Mouse (Mus musculus) small intestine, adult 2 months (tissue): ENCODE results near the gene Nufip1. TPM values are rescaled to one million over a fixed set of nuclear protein-coding genes. Genes with fewer than 3 reads are reported as not detected.
A peak's percentile ranks its signal among the peaks of the same experiment; 100 is the strongest.

ENCODE experiments used
- H3K27ac ChIP-seq: fragments of 200-500 bp; 2 replicates; pipeline ENCODE4 v1.5.1; 2012; ENCODE audit warnings: low read depth, low read length, control low read depth, inconsistent platforms; ENCODE audit not compliant: insufficient read depth
- H3K27me3 ChIP-seq: fragments of 200-500 bp; 2 replicates; pipeline ENCODE4 v1.6.1; 2012; ENCODE audit warnings: mild to moderate bottlenecking, moderate library complexity, low read length, inconsistent platforms; ENCODE audit not compliant: control insufficient read depth, insufficient read depth
- H3K36me3 ChIP-seq: fragments of 200-500 bp; 2 replicates; pipeline ENCODE4 v1.6.1; 2012; ENCODE audit warnings: mild to moderate bottlenecking, low read length, control low read depth, inconsistent platforms; ENCODE audit not compliant: control insufficient read depth, insufficient read depth
- H3K4me1 ChIP-seq: fragments of 200-500 bp; 2 replicates; pipeline ENCODE4 v1.6.1; 2012; ENCODE audit warnings: low read length, inconsistent platforms, mixed read lengths; ENCODE audit not compliant: control insufficient read depth, insufficient read depth, insufficient read length
- H3K4me3 ChIP-seq: fragments of 200-500 bp; 2 replicates; pipeline ENCODE4 v1.5.1; 2012; ENCODE audit warnings: low read depth, mild to moderate bottlenecking, control low read depth, inconsistent platforms, low read length, moderate library complexity
- CTCF ChIP-seq: fragments of 200-500 bp; IDR thresholded peaks from 2 replicates; pipeline ENCODE4 v1.5.1; 2012; ENCODE audit warnings: low read depth, mild to moderate bottlenecking, control low read depth, inconsistent platforms, low read length, moderate library complexity, mixed read lengths; ENCODE audit not compliant: insufficient replicate concordance, insufficient read length; ENCODE audit errors: extremely low read depth
- POLR2A ChIP-seq: fragments of 200-500 bp; IDR thresholded peaks from 2 replicates; pipeline ENCODE4 v1.6.1; 2012; ENCODE audit warnings: low read depth, mild to moderate bottlenecking, control low read depth, inconsistent platforms, low read length, moderate library complexity
- WGBS: fragments of 180-500 bp; shearing (Covaris S2); methylation state at CpG from one replicate; pipeline ENCODE4 v1.1.7; 2018; 5-methylcytosine and 5-hydroxymethylcytosine counted together
- polyA plus RNA-seq: library from polyadenylated mRNA; depleted of rRNA; stranded (reverse); fragments of >200 nt; gene quantifications from 2 replicates; pipeline ENCODE4 v1.2.3, GENCODE M21; 2012

Gene Nufip1
- polyA plus RNA-seq, 1 experiment = 2.9 TPM

GRCm38 (mm10) chr14:76164236-76164635 is 53.5 kb downstream of the Nufip1 start:
- Histone ChIP-seq H3K4me3 (no peak overlapping the region), H3K36me3 (no peaks in the 10 kb centered on the region), H3K4me1 (no peaks in the 10 kb centered on the region), H3K27ac (no peak overlapping the region), H3K27me3 (peaks cover 7% of the 10 kb centered on the region; the same call in 1 of the 2 replicates)
- no peak for TF ChIP-seq CTCF
- TF ChIP-seq POLR2A = no peak
- WGBS = 36% methylated on average over 11 of the region's 11 CpGs

DNA sequence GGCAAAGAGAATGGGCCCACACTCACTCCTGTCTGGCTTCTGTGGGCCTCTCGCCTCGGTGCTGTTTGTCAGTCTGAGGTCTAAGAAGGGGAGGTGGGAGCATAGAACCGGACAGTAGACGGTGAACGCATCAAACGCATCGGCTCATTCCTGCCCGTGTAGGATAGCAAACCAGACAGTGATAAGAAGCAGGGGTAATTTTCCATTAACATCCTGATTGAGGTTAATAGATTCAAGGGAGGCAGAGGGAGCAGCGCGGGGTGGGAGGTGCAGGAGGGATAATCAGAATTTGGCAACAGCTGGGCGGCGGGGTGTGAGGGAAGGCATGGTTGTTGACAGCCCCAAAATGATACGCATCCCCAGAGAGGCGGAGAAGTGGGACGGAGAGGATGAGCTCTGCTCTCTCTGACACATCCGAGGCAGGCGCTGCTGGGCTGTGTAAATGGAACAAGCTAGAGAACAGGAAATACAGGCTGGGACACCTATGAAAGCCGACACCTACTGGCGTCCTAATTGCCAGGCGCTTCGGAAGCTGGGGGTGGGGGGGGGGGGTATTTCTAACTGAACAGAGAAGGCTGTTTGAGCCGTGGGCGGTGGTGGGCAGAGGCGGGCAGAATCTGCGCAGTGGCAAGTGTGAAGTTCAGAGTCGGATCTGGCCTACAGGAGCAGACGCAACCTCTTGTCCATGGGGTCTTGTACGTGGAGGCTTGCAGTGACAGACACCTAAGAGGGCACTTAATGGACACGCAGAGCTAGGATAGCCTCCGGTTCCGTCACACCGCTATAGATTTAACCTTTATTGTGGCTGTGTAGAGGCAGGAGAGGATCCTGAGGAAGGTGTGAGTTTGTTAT is 54.4 kb downstream of the Nufip1 start:
- H3K27ac ChIP-seq = no peak overlapping the region
- no peaks in the 10 kb centered on the region for H3K36me3 ChIP-seq
- H3K4me1 ChIP-seq = no peaks in the 10 kb centered on the region
- 0 out of 2 replicates have a peak overlapping the region, but pooled peaks have one; percentile 9 for H3K4me3 ChIP-seq
- peaks cover 7% of the 10 kb centered on the region; the same call in 1 of the 2 replicates for H3K27me3 ChIP-seq
- 19% methylated on average over 32 of the region's 32 CpGs for WGBS
- no peak for TF ChIP-seq POLR2A
- no peak for TF ChIP-seq CTCF

DNA sequence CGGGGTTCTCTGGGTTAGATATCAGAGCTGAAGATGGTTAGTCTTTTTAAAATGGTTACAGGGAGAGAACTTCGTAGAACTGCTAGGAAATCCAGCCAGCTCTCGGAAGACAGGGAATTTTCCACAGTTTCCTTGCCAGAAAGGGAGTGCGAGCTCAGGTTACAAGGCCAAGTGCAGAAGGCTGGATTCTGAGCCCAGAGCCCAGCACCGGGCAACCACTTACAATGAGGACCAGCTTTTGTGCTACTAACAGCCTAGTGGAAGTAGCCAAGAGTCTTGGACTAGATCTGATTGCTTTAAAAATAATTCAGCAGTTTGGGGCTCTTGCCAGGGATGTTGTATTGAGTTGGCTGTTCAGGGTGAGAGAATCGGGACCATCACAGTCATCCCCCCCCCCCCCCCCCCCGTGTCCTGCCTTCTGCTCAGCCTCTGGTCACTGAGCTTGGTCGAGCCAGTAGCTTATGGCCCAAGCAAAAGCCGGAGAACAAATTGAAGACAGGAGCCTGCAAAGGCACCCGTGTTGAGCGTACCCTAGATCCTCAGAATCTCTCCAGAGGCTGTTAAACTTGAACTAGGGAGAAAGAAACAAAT is 59.3 kb downstream of the Nufip1 start:
- H3K4me3 ChIP-seq = no peak overlapping the region
- WGBS = 75% methylated on average over 11 of the region's 11 CpGs
- no peaks in the 10 kb centered on the region for H3K4me1 ChIP-seq
- no peak for TF ChIP-seq POLR2A
- no peak for TF ChIP-seq CTCF
- peaks cover 4% of the 10 kb centered on the region; the same call in 1 of the 2 replicates for H3K27me3 ChIP-seq
- no peak overlapping the region for H3K27ac ChIP-seq
- H3K36me3 ChIP-seq = no peaks in the 10 kb centered on the region

DNA sequence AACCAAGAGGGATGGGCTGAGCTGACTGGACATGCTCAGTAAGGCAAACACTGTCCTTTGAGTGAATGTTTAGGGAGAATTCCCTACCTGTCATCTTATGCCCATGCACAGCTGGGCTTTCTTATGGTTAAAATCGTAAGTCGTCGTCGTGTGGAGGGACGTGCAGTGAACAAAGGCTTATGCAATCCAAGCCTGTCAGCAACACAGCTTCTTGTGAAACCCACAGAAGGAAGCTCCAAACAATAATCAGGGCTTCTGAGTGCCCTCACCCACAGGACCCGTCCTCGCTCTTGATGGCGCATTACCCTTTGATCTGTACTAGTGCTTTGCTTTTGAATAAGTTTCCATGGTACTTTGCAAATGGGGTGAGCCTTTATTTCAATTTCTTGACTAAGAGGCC is 60.6 kb downstream of the Nufip1 start:
- H3K36me3 ChIP-seq = no peaks in the 10 kb centered on the region
- TF ChIP-seq POLR2A (no peak), CTCF (no peak)
- H3K4me1 ChIP-seq = no peaks in the 10 kb centered on the region
- no peak overlapping the region for H3K27ac ChIP-seq
- 62% methylated on average over 8 of the region's 8 CpGs for WGBS
- H3K4me3 ChIP-seq = no peak overlapping the region
- H3K27me3 ChIP-seq = no peaks in the 10 kb centered on the region

GRCm38 (mm10) chr14:76174328-76174727 is 63.6 kb downstream of the Nufip1 start:
- no peak overlapping the region for H3K4me3 ChIP-seq
- whole genome bisulfite sequencing = 89% methylated on average over 7 of the region's 7 CpGs
- H3K27me3 ChIP-seq = no peaks in the 10 kb centered on the region
- no peak for TF ChIP-seq CTCF
- no peak for TF ChIP-seq POLR2A
- no peak overlapping the region for H3K27ac ChIP-seq
- H3K4me1 ChIP-seq = no peaks in the 10 kb centered on the region
- no peaks in the 10 kb centered on the region for H3K36me3 ChIP-seq

- Histone ChIP-seq H3K36me3 (no peaks in the 10 kb centered on the region), H3K4me1 (no peaks in the 10 kb centered on the region), H3K27ac (no peak overlapping the region), H3K27me3 (no peaks in the 10 kb centered on the region), H3K4me3 (no peak overlapping the region)
- no peak for TF ChIP-seq CTCF
- 54% methylated on average over 5 of the region's 5 CpGs for WGBS
These were observed 65.1 kb downstream of the Nufip1 start for GRCm38 (mm10) chr14:76175808-76176207.

- no peak for TF ChIP-seq CTCF
- no peak for TF ChIP-seq POLR2A
- Histone ChIP-seq H3K4me3 (no peak overlapping the region), H3K27me3 (no peaks in the 10 kb centered on the region), H3K27ac (no peak overlapping the region), H3K36me3 (no peaks in the 10 kb centered on the region), H3K4me1 (no peaks in the 10 kb centered on the region)
- WGBS = 88% methylated on average over 9 of the region's 9 CpGs
These were observed 66.5 kb downstream of the Nufip1 start for GRCm38 (mm10) chr14:76177230-76177629.
